Mouse (Mus musculus): ENCODE measurements around the gene Asb11. TPM values are rescaled to one million over a fixed set of nuclear protein-coding genes. Genes with fewer than 3 reads are reported as not detected.

The Asb11 gene
- polyA plus RNA-seq (2017; shearing (Covaris generic)), result not detected

DNA sequence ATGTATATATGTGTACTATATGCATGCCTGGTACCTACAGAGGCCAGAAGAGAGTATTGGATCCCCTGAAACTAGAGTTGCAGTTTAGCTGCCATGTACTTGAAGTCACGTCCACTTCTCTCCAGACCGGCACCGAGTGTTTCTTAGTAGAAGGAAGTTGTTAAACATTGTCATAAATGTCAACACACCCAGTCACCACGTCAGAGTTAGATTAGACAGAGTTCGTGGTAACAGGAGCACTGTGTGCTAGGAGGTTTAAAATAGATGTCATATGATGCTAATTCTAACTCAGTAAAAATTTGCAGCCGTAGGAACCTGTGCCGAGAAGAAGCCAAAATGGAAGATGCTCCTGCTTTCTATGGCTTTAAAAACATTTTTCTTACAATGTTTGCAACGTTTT lies at the start of gene Asb11:
Asb11 (plus strand) TSS at position 286 of the 400 bp plus-strand sequence.

DNA sequence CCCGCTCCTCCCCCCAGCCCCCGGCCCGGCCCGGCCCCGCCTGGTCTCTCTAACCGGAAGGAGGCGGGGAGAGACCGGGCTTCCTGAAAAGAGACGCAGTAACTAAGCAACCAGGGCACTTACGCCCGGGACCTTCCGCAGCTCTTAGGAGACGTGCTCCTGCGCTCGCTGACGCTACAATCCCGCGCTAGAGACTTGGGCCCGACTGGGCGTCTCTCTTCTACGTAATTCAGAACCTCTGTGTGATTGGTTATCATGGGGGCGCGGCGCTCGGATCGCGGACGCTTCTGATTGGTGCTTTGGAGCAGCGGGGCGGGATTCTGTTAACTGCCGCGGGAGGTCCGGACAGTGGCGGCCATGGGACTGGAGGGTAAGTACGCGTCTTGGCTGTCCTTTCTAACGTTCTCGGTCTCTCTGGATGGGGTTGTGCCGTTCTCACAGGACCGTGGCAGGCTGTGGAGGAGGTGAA lies 17.3 kb upstream of the Asb11 start, which contains the start of gene Piga:
Piga (plus strand) TSS at position 317 of the 469 bp plus-strand sequence.

DNA sequence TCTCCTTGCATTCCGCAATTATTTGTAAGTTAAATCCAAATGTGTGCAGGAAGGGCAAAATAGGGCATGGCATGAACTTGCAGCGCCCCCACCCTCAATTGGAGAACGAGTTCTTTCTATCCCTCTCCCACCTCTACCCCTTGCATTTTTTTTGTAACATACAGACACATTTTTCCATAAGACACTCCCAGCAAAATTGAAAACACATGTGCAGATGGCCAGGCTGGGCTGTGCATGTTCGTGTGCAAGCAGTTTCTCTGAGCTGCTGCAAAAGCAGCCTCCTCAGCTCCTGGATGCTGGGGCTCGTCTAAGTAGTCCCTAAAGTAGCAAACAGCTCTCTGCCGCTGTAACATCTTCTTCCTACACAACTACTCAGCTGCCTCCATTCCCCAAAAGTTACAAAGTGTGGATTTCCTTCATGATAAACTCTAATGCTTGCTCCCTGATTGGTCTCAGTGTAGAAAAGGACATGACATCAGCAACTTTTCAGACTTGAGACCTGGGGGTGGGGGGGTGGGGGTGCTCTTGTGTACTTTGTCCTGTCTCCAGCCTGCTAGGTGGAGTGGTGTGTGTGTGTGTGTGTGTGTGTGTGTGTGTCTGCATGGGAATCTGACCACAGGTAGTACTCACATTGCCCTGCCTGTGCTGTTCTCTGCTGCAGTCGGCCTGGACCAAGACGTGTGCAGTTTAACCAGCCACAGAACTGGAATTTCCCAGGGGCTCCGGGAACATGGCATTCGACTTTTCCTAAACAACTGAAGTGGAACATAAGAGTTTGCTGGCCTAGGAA lies 69.1 kb downstream of the Asb11 start, which contains the start of gene Asb9:
Asb9 (plus strand) TSS at position 619 of the 790 bp plus-strand sequence.

Other genes starting within 250 kb of the Asb11 start
- gene Bmx, start 178.8 kb upstream of the Asb11 start, polyA plus RNA-seq (2017; shearing (Covaris generic)), result under 1 TPM in 1 of 2 experiments, not detected in 1; 0.11 TPM
- gene Pir, start 167.6 kb upstream of the Asb11 start, polyA plus RNA-seq (2017; shearing (Covaris generic)), result under 1 TPM in 1 of 2 experiments, not detected in 1; 0.45 TPM
- gene Vegfd, start 63.6 kb upstream of the Asb11 start, polyA plus RNA-seq (2017; shearing (Covaris generic)), result under 1 TPM; 0.07 to 0.36 TPM
- 1 to 10 TPM; 6.8 to 7.4 TPM for gene Piga, start 17.2 kb upstream of the Asb11 start, polyA plus RNA-seq (2017; shearing (Covaris generic))
- gene Asb9, start 69.3 kb downstream of the Asb11 start, polyA plus RNA-seq (2017; shearing (Covaris generic)), result not detected

All from inflammation-experienced regulatory T-cells (primary cell).